Comparison of ENCODE assay signal across 7 mouse cellular contexts in genomic region chrX:166167307-166167706, GRCm38 (mm10). TPM values are rescaled to one million over a fixed set of nuclear protein-coding genes. Genes with fewer than 3 reads are reported as not detected.
A peak's percentile ranks its signal among the peaks of the same experiment; 100 is the strongest.
DNase-seq lines count a peak whose midpoint lies in the region; ATAC-seq and TF ChIP-seq lines count a peak whose summit lies in the region.

No protein-coding gene starts in this region.

- peak; percentile 31 for DNase-seq in kidney, adult 2 months
- peak; percentile 8 for DNase-seq in urinary bladder, postnatal 25 days (ENCODE audit: low spot score)
- no peak for DNase-seq in urinary bladder, postnatal 4 days (ENCODE audit: low spot score in 2 of 2)
- peak; percentile 58 to 65 for DNase-seq in cerebellum, postnatal 14 days

- no peak overlapping the region for H3K4me3 ChIP-seq in kidney, adult 2 months (ENCODE audit: insufficient read depth, low read depth, low read length)
- no peak overlapping the region for H3K4me3 ChIP-seq in kidney, embryonic 15.5 days (replicated peaks)
- H3K4me3 ChIP-seq in midbrain, embryonic 13.5 days (replicated peaks) = no peak overlapping the region

- no peak overlapping the region for H3K9ac ChIP-seq in kidney, embryonic 15.5 days
- H3K9ac ChIP-seq in midbrain, embryonic 13.5 days (replicated peaks) = no peak overlapping the region

- H3K4me1 ChIP-seq in kidney, adult 2 months (ENCODE audit: control insufficient read depth, insufficient read depth, low read length) = no peaks in the 10 kb centered on the region
- H3K4me1 ChIP-seq in kidney, embryonic 15.5 days = 0 out of 2 replicates have a peak, but pooled peaks cover 3% of the 10 kb centered on the region
- H3K4me1 ChIP-seq in midbrain, embryonic 13.5 days (replicated peaks) = peaks cover 6% of the 10 kb centered on the region

- H3K9me3 ChIP-seq in kidney, embryonic 15.5 days (replicated peaks) = no peaks in the 10 kb centered on the region
- no peaks in the 10 kb centered on the region for H3K9me3 ChIP-seq in midbrain, embryonic 13.5 days

- no peak overlapping the region for H3K27ac ChIP-seq in kidney, adult 2 months (ENCODE audit: insufficient read depth, low read depth, low read length)
- no peak overlapping the region for H3K27ac ChIP-seq in kidney, embryonic 15.5 days
- H3K27ac ChIP-seq in midbrain, embryonic 13.5 days = no peak overlapping the region

- ATAC-seq in kidney, embryonic 15.5 days (replicated peaks; ENCODE audit: low FRiP score) = no peak
- peak; percentile 41 for ATAC-seq in megakaryocyte progenitor cell, adult 5-6 weeks (replicated peaks; ENCODE audit: poor library complexity)
- ATAC-seq in midbrain, embryonic 13.5 days = no peak

- TF ChIP-seq CTCF in kidney, adult 2 months (conservative IDR thresholded peaks at IDR 0.05; ENCODE audit: insufficient read depth, insufficient read length, low read depth, low read length) = peak; percentile 12; the same call in 1 of the 2 replicates

- no peak for TF ChIP-seq POLR2A in kidney, adult 2 months (IDR thresholded peaks at IDR 0.05; ENCODE audit: low read depth, low read length)

- H3K4me2 ChIP-seq in kidney, embryonic 15.5 days = no peak overlapping the region
- H3K4me2 ChIP-seq in midbrain, embryonic 13.5 days (replicated peaks) = no peak overlapping the region

- H3K36me3 ChIP-seq in kidney, adult 2 months (ENCODE audit: control insufficient read depth, insufficient read depth, low read length) = no peaks in the 10 kb centered on the region
- H3K36me3 ChIP-seq in kidney, embryonic 15.5 days = no peaks in the 10 kb centered on the region
- no peaks in the 10 kb centered on the region for H3K36me3 ChIP-seq in midbrain, embryonic 13.5 days

- H3K27me3 ChIP-seq in kidney, adult 2 months (replicated peaks; ENCODE audit: control insufficient read depth, insufficient read depth, low read length) = no peaks in the 10 kb centered on the region
- peaks cover 19% of the 10 kb centered on the region; the same call in 1 of the 2 replicates for H3K27me3 ChIP-seq in kidney, embryonic 15.5 days
- H3K27me3 ChIP-seq in midbrain, embryonic 13.5 days = peaks cover 5% of the 10 kb centered on the region; the same call in 1 of the 2 replicates

- WGBS in kidney, adult 2 months = 5% methylated on average over 4 of the region's 4 CpGs
- WGBS in kidney, embryonic 15.5 days = 11% methylated on average over 4 of the region's 4 CpGs
- WGBS in midbrain, embryonic 13.5 days = 6% methylated on average over 4 of the region's 4 CpGs

RNA-seq across cellular contexts. Expression of gene Gemin8, which starts 2.9 kb away (rescaled TPM):
- polyA plus RNA-seq in kidney, adult 2 months (2012; rRNA removed) = 7.7 and 8.0 TPM in 2 replicates
- polyA plus RNA-seq in kidney, embryonic 15.5 days (2015; fragmentation: Nextera tagmentation; extraction: Ambion mirVana) = 12.2 and 15.6 TPM in 2 replicates
- total RNA-seq in megakaryocyte progenitor cell, adult 5-6 weeks (2015) = 18.8 and 20.0 TPM in 2 replicates
- 10.4 and 11.9 TPM in 2 replicates for total RNA-seq in megakaryocyte progenitor cell, adult 5-6 weeks (2017)
- 7.6 and 10.9 TPM in 2 replicates for polyA plus RNA-seq in midbrain, embryonic 13.5 days (2015; fragmentation: Nextera tagmentation; extraction: Ambion mirVana)

Comparison
In these comparisons a context has a peak if more than half of its experiments do, and no peak if none do; other contexts are left out.
1. DNase-seq: peak in kidney, adult 2 months (single experiment), urinary bladder, postnatal 25 days (single experiment) and cerebellum, postnatal 14 days (2 of 2); none in urinary bladder, postnatal 4 days (0 of 2).